Mouse (Mus musculus) bone marrow macrophage, adult 2 months (primary cell): ENCODE data around the gene Mb21d2.

ENCODE experiments used
- CTCF ChIP-seq: IDR thresholded peaks from 2 replicates; pipeline ENCODE4 v1.5.1; 2012; ENCODE audit warnings: low read depth, mild to moderate bottlenecking, low read length, moderate library complexity
- POLR2A ChIP-seq: IDR thresholded peaks from 2 replicates; pipeline ENCODE4 v1.6.1; 2012; ENCODE audit warnings: mild to moderate bottlenecking, low read depth, low read length, borderline replicate concordance

DNA sequence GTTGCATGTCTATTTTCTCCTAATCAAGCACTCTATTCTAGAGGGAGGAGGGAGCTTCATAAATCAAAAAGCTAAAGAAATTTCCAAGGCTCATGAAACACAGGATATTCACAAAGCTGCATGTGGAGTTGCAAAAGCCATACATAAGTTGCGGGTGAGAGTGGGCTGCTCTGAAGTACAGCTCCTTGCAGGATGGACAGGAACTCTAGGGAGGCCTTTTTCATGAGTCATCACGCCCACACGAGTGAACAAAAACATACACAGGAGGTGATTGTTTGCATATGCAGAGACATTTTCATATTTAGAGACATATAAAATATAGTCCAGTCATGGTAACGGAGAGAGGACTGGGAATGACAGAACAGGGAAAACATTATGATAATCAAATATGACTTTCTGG lies 34.6 kb upstream of the Mb21d2 start:
- TF ChIP-seq CTCF (no peak), POLR2A (no peak)
